Mouse (Mus musculus) spleen, adult 2 months (tissue): ENCODE measurements around the gene Ttll11. TPM values are rescaled to one million over a fixed set of nuclear protein-coding genes. Genes with fewer than 3 reads are reported as not detected.

Source experiments
- DNase-seq, 2 experiments: peaks; one replicate each; pipeline versions ENCODE4 v3.0.0 to v3.0.0-alpha.2; 2012 to 2021; ENCODE audit warnings: low spot score in 2 of 2, low read depth in 1 of 2
- H3K27ac ChIP-seq: fragments of 200-500 bp; 2 replicates; pipeline ENCODE4 v1.5.1; 2012; ENCODE audit warnings: low read length, inconsistent platforms; ENCODE audit not compliant: insufficient read depth
- H3K27me3 ChIP-seq: fragments of 200-500 bp; 2 replicates; pipeline ENCODE4 v1.6.1; 2012; ENCODE audit warnings: mild to moderate bottlenecking, moderate library complexity, low read length, inconsistent platforms; ENCODE audit not compliant: control insufficient read depth, insufficient read depth
- H3K36me3 ChIP-seq: fragments of 200-500 bp; 2 replicates; pipeline ENCODE4 v1.6.1; 2012; ENCODE audit warnings: mild to moderate bottlenecking, low read length, inconsistent platforms; ENCODE audit not compliant: control insufficient read depth, insufficient read depth
- H3K4me1 ChIP-seq: fragments of 200-500 bp; 2 replicates; pipeline ENCODE4 v1.6.1; 2011; ENCODE audit warnings: inconsistent platforms; ENCODE audit not compliant: control insufficient read depth, insufficient read depth, insufficient read length
- H3K4me3 ChIP-seq: fragments of 200-500 bp; 2 replicates; pipeline ENCODE4 v1.5.1; 2011; ENCODE audit warnings: mild to moderate bottlenecking, inconsistent platforms; ENCODE audit not compliant: insufficient read depth, insufficient read length; ENCODE audit errors: extremely low read depth
- CTCF ChIP-seq: fragments of 200-500 bp; IDR thresholded peaks from 2 replicates; pipeline ENCODE4 v1.5.1; 2011; ENCODE audit warnings: mild to moderate bottlenecking, inconsistent platforms; ENCODE audit not compliant: insufficient read depth, insufficient read length, insufficient replicate concordance; ENCODE audit errors: extremely low read depth
- POLR2A ChIP-seq: fragments of 200-500 bp; IDR thresholded peaks from 2 replicates; pipeline ENCODE4 v1.6.1; 2011; ENCODE audit warnings: low read depth, low read length, inconsistent platforms
- WGBS: fragments of 180-500 bp; shearing (Covaris S2); methylation state at CpG from one replicate; pipeline ENCODE4 v1.1.7; 2018; 5-methylcytosine and 5-hydroxymethylcytosine counted together
- polyA plus RNA-seq: library from polyadenylated mRNA; depleted of rRNA; stranded (reverse); fragments of >200 nt; gene quantifications from 2 replicates; pipeline ENCODE4 v1.2.3, GENCODE M21; 2012

Gene Ttll11
- polyA plus RNA-seq, 1 experiment: 1.3 TPM

- TF ChIP-seq CTCF: no peak
- TF ChIP-seq POLR2A: no peak
- peaks cover 17% of the 10 kb centered on the region for H3K4me1 ChIP-seq
- H3K4me3 ChIP-seq: no peak overlapping the region; the same call in 1 of the 2 replicates
- H3K27me3 ChIP-seq: no peaks in the 10 kb centered on the region
- WGBS: 25% methylated on average over 18 of the region's 18 CpGs
- no peaks in the 10 kb centered on the region for H3K36me3 ChIP-seq
- DNase-seq: peak; percentile 21 to 38
- no peak overlapping the region for H3K27ac ChIP-seq
Measured at GRCm38 (mm10) chr2:35731671-35732449, 247.9 kb downstream of the Ttll11 start.

- Histone ChIP-seq H3K36me3 (no peaks in the 10 kb centered on the region), H3K27ac (0 out of 2 replicates have a peak overlapping the region, but pooled peaks have one; percentile 21), H3K4me1 (peaks cover 17% of the 10 kb centered on the region), H3K4me3 (no peak overlapping the region), H3K27me3 (no peaks in the 10 kb centered on the region)
- TF ChIP-seq CTCF (no peak), POLR2A (no peak)
- DNase-seq: peak in 1 of 2 experiments; percentile 26
- WGBS: 53% methylated on average over 16 of the region's 16 CpGs
Measured at GRCm38 (mm10) chr2:35729077-35730065, 250.3 kb downstream of the Ttll11 start.

DNA sequence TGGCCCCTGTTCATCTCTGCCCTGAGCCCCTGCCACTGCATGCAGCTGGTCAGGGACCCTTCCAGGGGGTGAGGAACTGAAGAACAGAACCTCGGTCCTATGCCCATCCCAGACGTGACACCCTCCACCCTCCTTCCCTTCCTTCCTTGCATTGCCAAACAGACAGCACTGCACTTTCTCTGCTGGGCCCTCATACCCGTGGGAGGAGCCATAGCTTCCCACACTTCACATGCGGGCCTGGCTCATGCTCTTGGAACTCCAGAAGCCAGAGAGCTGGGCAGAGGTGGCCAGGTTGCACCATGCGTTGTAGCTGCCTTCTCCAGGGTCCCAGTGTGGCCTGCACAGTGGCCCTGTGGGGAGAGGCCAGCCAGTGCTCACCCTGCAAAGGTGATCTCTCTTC is 251.1 kb downstream of the Ttll11 start:
- WGBS: 48% methylated on average over 5 of the region's 5 CpGs
- TF ChIP-seq CTCF (no peak), POLR2A (no peak)
- H3K27ac ChIP-seq: no peak overlapping the region

DNA sequence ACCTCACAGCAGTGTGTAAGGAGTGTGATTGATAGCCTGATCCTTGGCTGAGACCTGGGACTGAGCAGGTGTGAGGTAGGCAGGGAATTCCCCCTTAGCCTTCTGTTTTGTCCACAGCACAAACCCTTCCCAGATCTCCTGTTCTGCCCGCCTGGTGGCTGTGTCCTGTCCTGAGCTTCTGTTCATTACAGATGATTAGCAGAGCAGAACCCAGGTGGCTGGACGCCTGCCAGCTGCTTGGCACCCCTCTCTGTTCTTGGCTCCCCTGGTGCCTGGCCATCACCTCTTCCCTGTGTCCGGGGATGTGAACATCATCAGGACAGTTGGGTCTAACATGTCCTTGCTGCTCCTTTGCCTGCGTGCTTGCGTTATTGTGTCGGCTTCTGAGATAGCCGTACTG is 256.0 kb downstream of the Ttll11 start:
- Histone ChIP-seq H3K4me1 (peaks cover 7% of the 10 kb centered on the region; the same call in 1 of the 2 replicates), H3K27ac (no peak overlapping the region), H3K36me3 (0 out of 2 replicates have a peak, but pooled peaks cover 5% of the 10 kb centered on the region), H3K27me3 (no peaks in the 10 kb centered on the region), H3K4me3 (no peak overlapping the region)
- DNase-seq: no peak
- TF ChIP-seq CTCF (no peak), POLR2A (no peak)
- 72% methylated on average over 7 of the region's 7 CpGs for WGBS

More for the DNA sequence above, 251.1 kb downstream of the Ttll11 start:
- Histone ChIP-seq H3K4me1 (peaks cover 20% of the 10 kb centered on the region), H3K27me3 (no peaks in the 10 kb centered on the region), H3K4me3 (no peak overlapping the region), H3K36me3 (no peaks in the 10 kb centered on the region)
- DNase-seq: no peak

- Histone ChIP-seq H3K27ac (no peak overlapping the region), H3K4me1 (peaks cover 11% of the 10 kb centered on the region; the same call in 1 of the 2 replicates), H3K36me3 (0 out of 2 replicates have a peak, but pooled peaks cover 5% of the 10 kb centered on the region), H3K4me3 (no peak overlapping the region), H3K27me3 (no peaks in the 10 kb centered on the region)
- DNase-seq: no peak
- 91% methylated on average over 6 of the region's 6 CpGs for WGBS
- TF ChIP-seq POLR2A (no peak), CTCF (no peak)
Measured at GRCm38 (mm10) chr2:35723267-35723666, 256.4 kb downstream of the Ttll11 start.

DNA sequence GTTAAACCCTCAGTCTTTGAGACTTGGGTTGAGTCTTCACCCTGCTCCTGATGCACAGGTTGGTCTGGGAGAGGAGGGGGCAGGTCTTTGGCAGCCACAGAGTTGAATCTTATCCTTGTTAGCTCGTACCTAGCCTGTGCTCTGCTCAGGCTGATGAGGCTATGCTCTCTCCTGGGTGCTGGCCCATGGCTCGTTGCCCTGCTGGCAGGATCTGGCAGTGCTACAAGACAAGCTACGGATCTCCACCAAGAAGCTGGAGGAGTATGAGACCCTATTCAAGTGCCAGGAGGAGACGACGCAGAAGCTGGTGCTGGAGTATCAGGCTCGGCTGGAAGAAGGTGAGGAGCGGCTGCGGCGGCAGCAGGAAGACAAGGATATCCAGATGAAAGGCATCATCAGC is 256.9 kb downstream of the Ttll11 start:
- Histone ChIP-seq H3K27me3 (no peaks in the 10 kb centered on the region), H3K27ac (no peak overlapping the region), H3K4me3 (no peak overlapping the region), H3K36me3 (0 out of 2 replicates have a peak, but pooled peaks cover 5% of the 10 kb centered on the region), H3K4me1 (peaks cover 16% of the 10 kb centered on the region; the same call in 1 of the 2 replicates)
- no peak for DNase-seq
- WGBS: 90% methylated on average over 9 of the region's 9 CpGs
- TF ChIP-seq CTCF: no peak
